ENCODE assay signal across 24 mouse cellular contexts in the genomic region with DNA sequence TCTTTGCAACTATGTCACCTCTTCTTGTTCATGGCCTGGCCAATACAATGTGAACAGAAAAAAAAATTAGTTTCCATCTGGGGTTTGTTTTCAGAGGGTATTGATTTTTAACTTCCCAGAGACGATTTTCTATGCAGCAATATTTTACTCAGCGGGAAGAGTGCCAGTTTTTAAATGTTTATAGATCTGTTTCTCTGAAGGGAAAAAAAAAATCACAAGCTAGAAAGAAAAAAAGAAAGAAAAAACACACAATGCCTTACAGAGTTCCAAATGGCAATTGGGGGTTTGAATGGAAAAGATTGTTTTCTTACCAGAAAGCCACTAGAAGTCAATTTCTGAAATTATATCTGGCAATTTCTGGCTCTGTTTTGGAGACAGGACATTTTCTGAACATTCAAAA. TPM values are rescaled to one million over a fixed set of nuclear protein-coding genes. Genes with fewer than 3 reads are reported as not detected.
DNase-seq lines count a peak whose midpoint lies in the region; ATAC-seq and TF ChIP-seq lines count a peak whose summit lies in the region.
"Had no signal": no experiment of that assay in that cellular context is flagged by ENCODE, and none has a peak within 500 bp of the region (broad histone marks: within the 10 kb centered on the region; RNA-seq: fewer than 3 reads in every experiment).

No protein-coding gene starts in this region.

- peaks cover 17% of the 10 kb centered on the region for H3K4me1 ChIP-seq in embryonic facial prominence, embryonic 13.5 days
- peaks cover 15% of the 10 kb centered on the region for H3K4me1 ChIP-seq in embryonic facial prominence, embryonic 10.5 days
- no peaks in the 10 kb centered on the region for H3K4me1 ChIP-seq in lung, embryonic 14.5 days (ENCODE audit: insufficient read depth)
- no peaks in the 10 kb centered on the region for H3K4me1 ChIP-seq in lung, postnatal 0 days (ENCODE audit: insufficient read depth, low read depth, low read length)
- peaks cover 2% of the 10 kb centered on the region; the same call in 1 of the 2 replicates for H3K4me1 ChIP-seq in limb, embryonic 15.5 days
- H3K4me1 ChIP-seq: forebrain, embryonic 10.5 days; forebrain, embryonic 13.5 days; heart, embryonic 10.5 days; heart, embryonic 13.5 days; hindbrain, embryonic 12.5 days; hindbrain, embryonic 15.5 days had no signal

- no peak for ATAC-seq in embryonic facial prominence, embryonic 13.5 days (ENCODE audit: insufficient number of reproducible peaks, insufficient read depth, low FRiP score, low TSS enrichment, low read depth)
- ATAC-seq in lung, embryonic 14.5 days (ENCODE audit: insufficient read depth), result no peak
- ATAC-seq in lung, postnatal 0 days, result no peak
- no peak for ATAC-seq in limb, embryonic 15.5 days (ENCODE audit: insufficient number of reproducible peaks, low FRiP score, low TSS enrichment, low read depth)
- ATAC-seq: forebrain, embryonic 13.5 days; forebrain, embryonic 16.5 days; Patski had no signal

- H3K9ac ChIP-seq in embryonic facial prominence, embryonic 13.5 days, result no peak overlapping the region
- no peak overlapping the region for H3K9ac ChIP-seq in lung, embryonic 14.5 days
- H3K9ac ChIP-seq in lung, postnatal 0 days (replicated peaks; ENCODE audit: low read depth), result no peak overlapping the region
- no peak overlapping the region for H3K9ac ChIP-seq in limb, embryonic 15.5 days
- H3K9ac ChIP-seq: embryonic facial prominence, embryonic 12.5 days; forebrain, embryonic 13.5 days; heart, embryonic 13.5 days; hindbrain, embryonic 12.5 days; hindbrain, embryonic 15.5 days had no signal

- no peaks in the 10 kb centered on the region for H3K27me3 ChIP-seq in embryonic facial prominence, embryonic 13.5 days
- H3K27me3 ChIP-seq in embryonic facial prominence, embryonic 10.5 days (replicated peaks; ENCODE audit: low read depth, poor library complexity, severe bottlenecking), result no peaks in the 10 kb centered on the region
- no peaks in the 10 kb centered on the region for H3K27me3 ChIP-seq in lung, embryonic 14.5 days (ENCODE audit: insufficient read depth, low read length)
- H3K27me3 ChIP-seq in lung, postnatal 0 days (replicated peaks; ENCODE audit: insufficient read depth, low read length), result no peaks in the 10 kb centered on the region
- no peaks in the 10 kb centered on the region for H3K27me3 ChIP-seq in limb, embryonic 15.5 days
- H3K27me3 ChIP-seq: embryonic facial prominence, embryonic 12.5 days; forebrain, embryonic 13.5 days; heart, embryonic 13.5 days; hindbrain, embryonic 12.5 days; hindbrain, embryonic 15.5 days; Patski had no signal

- no peak for TF ChIP-seq EP300 in lung, postnatal 0 days (IDR thresholded peaks at IDR 0.05)

- no peak for DNase-seq in embryonic facial prominence, embryonic 10.5 days (ENCODE audit: low spot score)
- DNase-seq in lung, embryonic 14.5 days, result peak; percentile 62
- no peak for DNase-seq in lung, postnatal 0 days (ENCODE audit: low spot score)
- no peak for DNase-seq in urinary bladder, adult 18-20 months (ENCODE audit: low spot score in 2 of 2)
- DNase-seq: adrenal gland, postnatal 10 days; adrenal gland, postnatal 36 days; cerebellum, adult 18-20 months; cerebellum, adult 9-10 months; cerebellum, postnatal 14 days; gastrocnemius, postnatal 10 days; gastrocnemius, postnatal 36 days; heart, adult 2 months; heart, postnatal 14 days had no signal

- WGBS in embryonic facial prominence, embryonic 13.5 days, result 25% methylated on average over 2 of the region's 2 CpGs
- whole genome bisulfite sequencing in embryonic facial prominence, embryonic 10.5 days, result 85% methylated on average over 2 of the region's 2 CpGs
- WGBS in lung, embryonic 14.5 days, result 38% methylated on average over 2 of the region's 2 CpGs
- WGBS in lung, postnatal 0 days, result 52% methylated on average over 2 of the region's 2 CpGs
- 56% methylated on average over 2 of the region's 2 CpGs for WGBS in limb, embryonic 15.5 days

- TF ChIP-seq CTCF in lung, embryonic 14.5 days (IDR thresholded peaks at IDR 0.05; ENCODE audit: low read depth), result no peak
- no peak for TF ChIP-seq CTCF in lung, postnatal 0 days (IDR thresholded peaks at IDR 0.05)

- no peak overlapping the region for H3K4me3 ChIP-seq in embryonic facial prominence, embryonic 13.5 days
- no peak overlapping the region for H3K4me3 ChIP-seq in embryonic facial prominence, embryonic 10.5 days
- no peak overlapping the region for H3K4me3 ChIP-seq in lung, embryonic 14.5 days (ENCODE audit: low read depth, low read length)
- no peak overlapping the region for H3K4me3 ChIP-seq in lung, postnatal 0 days (ENCODE audit: low read depth, low read length)
- H3K4me3 ChIP-seq in limb, embryonic 15.5 days, result no peak overlapping the region
- H3K4me3 ChIP-seq: embryonic facial prominence, embryonic 12.5 days; forebrain, embryonic 10.5 days; forebrain, embryonic 13.5 days; heart, adult 2 months; heart, embryonic 10.5 days; heart, embryonic 13.5 days; hindbrain, embryonic 12.5 days; hindbrain, embryonic 15.5 days had no signal

- H3K4me2 ChIP-seq in embryonic facial prominence, embryonic 13.5 days, result no peak overlapping the region
- no peak overlapping the region for H3K4me2 ChIP-seq in lung, embryonic 14.5 days
- H3K4me2 ChIP-seq in lung, postnatal 0 days (replicated peaks; ENCODE audit: low read depth, low read length), result no peak overlapping the region
- H3K4me2 ChIP-seq in limb, embryonic 15.5 days, result no peak overlapping the region
- H3K4me2 ChIP-seq: embryonic facial prominence, embryonic 12.5 days; forebrain, embryonic 13.5 days; heart, embryonic 13.5 days; hindbrain, embryonic 12.5 days; hindbrain, embryonic 15.5 days had no signal

- H3K36me3 ChIP-seq in embryonic facial prominence, embryonic 13.5 days, result no peaks in the 10 kb centered on the region
- H3K36me3 ChIP-seq in embryonic facial prominence, embryonic 10.5 days (replicated peaks), result no peaks in the 10 kb centered on the region
- H3K36me3 ChIP-seq in lung, embryonic 14.5 days (ENCODE audit: insufficient read depth), result no peaks in the 10 kb centered on the region
- H3K36me3 ChIP-seq in lung, postnatal 0 days (ENCODE audit: insufficient read depth, low read length), result no peaks in the 10 kb centered on the region
- H3K36me3 ChIP-seq in limb, embryonic 15.5 days, result no peaks in the 10 kb centered on the region
- H3K36me3 ChIP-seq: embryonic facial prominence, embryonic 12.5 days; forebrain, embryonic 10.5 days; heart, embryonic 10.5 days; heart, embryonic 13.5 days; hindbrain, embryonic 12.5 days; hindbrain, embryonic 15.5 days had no signal

- H3K9me3 ChIP-seq in embryonic facial prominence, embryonic 13.5 days, result no peaks in the 10 kb centered on the region
- no peaks in the 10 kb centered on the region for H3K9me3 ChIP-seq in embryonic facial prominence, embryonic 10.5 days
- H3K9me3 ChIP-seq in lung, embryonic 14.5 days (ENCODE audit: low read depth, low read length), result no peaks in the 10 kb centered on the region
- no peaks in the 10 kb centered on the region for H3K9me3 ChIP-seq in lung, postnatal 0 days (ENCODE audit: low read length)
- H3K9me3 ChIP-seq in limb, embryonic 15.5 days, result no peaks in the 10 kb centered on the region
- H3K9me3 ChIP-seq: embryonic facial prominence, embryonic 12.5 days; forebrain, embryonic 10.5 days; forebrain, embryonic 13.5 days; heart, embryonic 10.5 days; heart, embryonic 13.5 days; hindbrain, embryonic 12.5 days; hindbrain, embryonic 15.5 days had no signal

- H3K27ac ChIP-seq in embryonic facial prominence, embryonic 13.5 days, result peak overlapping the region; percentile 74
- H3K27ac ChIP-seq in embryonic facial prominence, embryonic 10.5 days (replicated peaks), result no peak overlapping the region
- H3K27ac ChIP-seq in lung, embryonic 14.5 days (ENCODE audit: low read depth), result 0 out of 2 replicates have a peak overlapping the region, but pooled peaks have one; percentile 50
- H3K27ac ChIP-seq in lung, postnatal 0 days (ENCODE audit: low read length), result no peak overlapping the region
- peak overlapping the region; percentile 30 for H3K27ac ChIP-seq in limb, embryonic 15.5 days
- H3K27ac ChIP-seq: embryonic facial prominence, embryonic 12.5 days; forebrain, embryonic 10.5 days; forebrain, embryonic 13.5 days; heart, adult 2 months; heart, embryonic 10.5 days; heart, embryonic 13.5 days; hindbrain, embryonic 12.5 days; hindbrain, embryonic 15.5 days had no signal

RNA-seq across cellular contexts. Expression of gene Nxnl2, which starts 43.9 kb away (rescaled TPM):
- 5.8 and 6.0 TPM in 2 replicates for polyA plus RNA-seq in embryonic facial prominence, embryonic 13.5 days (2015; fragmentation: Nextera tagmentation; extraction: Ambion mirVana)
- 0.33 and 0.67 TPM in 2 replicates for polyA plus RNA-seq in embryonic facial prominence, embryonic 10.5 days (2016; fragmentation: Nextera tagmentation; extraction: Ambion mirVana)
- polyA plus RNA-seq in lung, embryonic 14.5 days (2014; fragmentation: Nextera tagmentation; extraction: Ambion mirVana), result 0.72 and 2.4 TPM in 2 replicates
- polyA plus RNA-seq in lung, postnatal 0 days (2015; fragmentation: Nextera tagmentation; extraction: Ambion mirVana), result 1.0 and 1.3 TPM in 2 replicates
- 3.5 and 4.2 TPM in 2 replicates for polyA plus RNA-seq in limb, embryonic 15.5 days (2015; fragmentation: Nextera tagmentation; extraction: Ambion mirVana)

Comparison
In these comparisons a context has a peak if more than half of its experiments do, and no peak if none do; other contexts are left out.
1. H3K27ac ChIP-seq: peak in embryonic facial prominence, embryonic 13.5 days (single experiment), lung, embryonic 14.5 days (single experiment) and limb, embryonic 15.5 days (single experiment); none in embryonic facial prominence, embryonic 10.5 days (single experiment) and lung, postnatal 0 days (single experiment).